Mouse (Mus musculus): ENCODE results near the gene Rnf150. TPM values are rescaled to one million over a fixed set of nuclear protein-coding genes. Genes with fewer than 3 reads are reported as not detected.

The Rnf150 gene
- total RNA-seq, 2 experiments from 2014 or later = 0.42 TPM; not detected in 1

DNA sequence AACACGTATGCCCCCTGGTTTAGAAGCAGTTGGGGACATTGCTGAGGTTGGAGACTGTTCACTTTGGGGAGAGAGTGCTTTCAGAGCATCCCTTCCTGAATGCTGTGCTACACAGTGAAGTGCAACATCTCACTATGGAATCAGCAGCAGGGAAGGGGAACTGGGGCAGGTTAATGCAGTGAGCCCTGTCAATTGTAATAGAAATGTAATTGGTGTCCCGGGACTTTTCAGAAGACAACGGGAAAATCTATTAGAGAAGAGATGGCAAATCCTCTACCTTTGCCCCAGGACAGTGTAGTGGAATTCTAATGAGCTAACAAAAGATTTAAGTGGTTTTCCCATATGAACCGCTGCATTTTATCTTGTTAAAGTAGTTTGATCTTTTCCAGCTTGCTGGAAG is 21.3 kb downstream of the Rnf150 start:
- ATAC-seq (replicated peaks; ENCODE audit: low FRiP score, low TSS enrichment, poor library complexity, severe bottlenecking) = no peak

- ATAC-seq (replicated peaks; ENCODE audit: low FRiP score, low TSS enrichment, poor library complexity, severe bottlenecking) = no peak
Observed at GRCm38 (mm10) chr8:82887234-82887633, 24.1 kb downstream of the Rnf150 start.

DNA sequence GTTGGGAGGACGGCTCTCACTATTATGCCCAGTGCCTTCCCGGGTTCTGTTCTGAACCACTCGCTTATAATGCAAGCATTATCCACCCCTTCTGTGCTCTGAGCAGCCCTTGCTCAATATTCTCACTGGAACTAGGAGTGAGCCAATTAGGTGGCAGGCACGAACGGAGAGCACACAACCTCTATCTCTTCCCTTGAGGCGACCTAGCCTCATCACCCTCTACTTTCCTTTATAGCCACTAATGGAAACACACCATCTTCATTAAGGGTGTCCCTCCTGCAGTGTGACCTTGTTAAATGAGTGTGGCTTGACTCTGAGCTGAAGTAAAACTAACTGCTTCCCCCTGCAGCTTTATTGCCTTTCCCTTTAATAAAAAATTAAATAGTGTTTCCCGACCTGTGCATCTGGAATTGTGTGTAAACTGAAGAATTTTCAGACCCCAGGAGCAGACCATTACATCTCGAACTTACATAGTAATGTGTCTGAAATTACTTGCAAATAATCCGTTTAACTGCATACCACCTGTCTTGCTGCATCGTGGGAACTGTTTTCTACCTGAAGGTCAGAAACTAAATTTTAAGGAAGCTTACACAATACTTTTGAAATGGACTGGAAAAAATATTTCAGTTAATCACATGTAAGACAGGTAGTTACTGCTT is 26.0 kb downstream of the Rnf150 start:
- ATAC-seq (replicated peaks; ENCODE audit: low FRiP score, low TSS enrichment, poor library complexity, severe bottlenecking) = no peak

- ATAC-seq (replicated peaks; ENCODE audit: low FRiP score, low TSS enrichment, poor library complexity, severe bottlenecking) = no peak
Observed at GRCm38 (mm10) chr8:82895091-82895490, 31.9 kb downstream of the Rnf150 start.

- no peak for ATAC-seq (replicated peaks; ENCODE audit: low FRiP score, low TSS enrichment, poor library complexity, severe bottlenecking)
Observed at GRCm38 (mm10) chr8:82896796-82897195, 33.6 kb downstream of the Rnf150 start.

- no peak for ATAC-seq (replicated peaks; ENCODE audit: low FRiP score, low TSS enrichment, poor library complexity, severe bottlenecking)
Observed at GRCm38 (mm10) chr8:82897628-82898458, 34.7 kb downstream of the Rnf150 start.

- no peak for ATAC-seq (replicated peaks; ENCODE audit: low FRiP score, low TSS enrichment, poor library complexity, severe bottlenecking)
Observed at GRCm38 (mm10) chr8:82898459-82898841, 35.3 kb downstream of the Rnf150 start.

DNA sequence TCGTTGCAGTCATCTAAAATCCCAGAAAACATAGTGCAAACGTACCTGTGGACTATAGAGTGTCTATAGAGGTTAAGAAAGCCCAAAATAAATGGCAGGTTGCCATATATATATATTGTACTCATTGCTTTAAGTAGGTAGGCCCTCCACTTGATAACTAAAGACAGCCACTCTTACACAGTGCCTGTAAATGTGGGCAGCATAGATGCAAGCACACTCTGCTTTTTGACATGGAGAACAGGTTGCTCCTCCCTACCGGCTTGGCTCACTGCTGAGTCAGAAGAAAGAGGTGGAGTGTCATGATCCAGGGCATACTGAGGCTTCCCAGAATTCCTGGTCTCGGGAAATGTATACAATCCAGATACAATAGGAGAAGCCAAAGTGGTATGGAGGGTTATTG is 37.8 kb downstream of the Rnf150 start:
- no peak for ATAC-seq (replicated peaks; ENCODE audit: low FRiP score, low TSS enrichment, poor library complexity, severe bottlenecking)

DNA sequence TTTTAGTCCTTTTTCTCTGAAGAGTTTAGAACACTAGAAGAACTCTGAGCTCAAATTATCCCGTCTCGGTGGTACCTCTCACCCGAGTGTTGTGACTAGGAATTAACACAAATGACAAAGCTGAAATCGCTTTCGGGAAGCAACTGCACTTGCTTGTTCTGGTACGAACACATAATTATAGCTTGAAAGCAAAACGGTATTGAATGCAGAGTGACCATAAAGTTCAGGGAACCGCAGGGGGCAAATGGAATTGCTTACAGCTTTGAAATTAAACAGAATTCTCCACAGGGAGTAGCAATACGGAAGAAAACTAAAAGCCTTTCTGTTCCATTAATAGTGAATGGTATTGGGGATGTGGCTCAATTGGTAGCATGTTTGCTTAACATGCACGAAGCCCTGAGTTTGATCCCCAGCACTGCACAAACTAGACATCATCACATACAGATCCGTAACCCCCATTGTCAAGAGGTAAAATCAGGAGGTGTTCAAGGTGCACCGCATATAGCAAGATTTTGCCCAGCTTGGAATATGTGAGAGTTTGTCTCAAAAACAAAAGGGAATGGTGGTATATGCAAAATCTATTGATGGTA is 38.5 kb downstream of the Rnf150 start:
- no peak for ATAC-seq (replicated peaks; ENCODE audit: low FRiP score, low TSS enrichment, poor library complexity, severe bottlenecking)

DNA sequence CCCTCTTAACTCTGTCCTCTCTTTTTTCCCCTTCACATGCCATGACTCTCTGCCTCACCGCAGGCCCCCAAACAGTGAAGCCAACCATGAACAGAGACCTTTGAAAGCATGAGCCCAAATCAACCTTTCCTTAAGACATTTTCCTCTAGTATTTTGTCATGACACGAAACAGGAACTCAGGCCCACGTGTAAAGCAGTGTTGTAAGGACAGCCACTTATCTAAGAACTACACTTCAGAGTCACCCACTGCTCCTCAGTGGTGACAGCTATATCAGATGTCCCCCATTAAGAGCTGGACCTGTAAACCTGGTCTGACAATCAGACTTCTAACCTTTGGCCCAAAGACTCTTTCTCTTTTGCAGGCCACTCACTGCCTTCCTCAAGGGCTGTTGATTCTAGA is 40.3 kb downstream of the Rnf150 start:
- no peak for ATAC-seq (replicated peaks; ENCODE audit: low FRiP score, low TSS enrichment, poor library complexity, severe bottlenecking)

- no peak for ATAC-seq (replicated peaks; ENCODE audit: low FRiP score, low TSS enrichment, poor library complexity, severe bottlenecking)
Observed at GRCm38 (mm10) chr8:82907271-82907670, 44.1 kb downstream of the Rnf150 start.

GRCm38 (mm10) chr8:82911436-82911835 is 48.3 kb downstream of the Rnf150 start:
- no peak for ATAC-seq (replicated peaks; ENCODE audit: low FRiP score, low TSS enrichment, poor library complexity, severe bottlenecking)

DNA sequence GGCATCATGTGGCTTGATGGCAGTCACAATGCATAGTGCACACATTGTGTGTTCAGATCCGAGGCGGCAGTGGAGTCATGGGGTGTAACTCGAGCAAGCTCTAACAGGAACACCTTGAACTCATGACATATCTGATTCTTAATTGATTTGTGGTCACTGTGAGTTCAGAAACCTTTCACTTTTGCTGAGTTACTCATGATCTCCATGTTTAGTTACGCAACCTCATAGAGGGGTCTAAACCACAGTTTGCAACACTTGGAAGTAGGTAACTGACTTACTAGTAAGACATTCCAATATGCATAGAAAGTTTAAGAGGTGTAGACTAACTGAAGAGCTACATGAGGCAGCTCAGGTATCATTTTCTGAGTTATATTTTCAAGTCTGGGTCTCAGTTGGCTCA is 49.1 kb downstream of the Rnf150 start:
- no peak for ATAC-seq (replicated peaks; ENCODE audit: low FRiP score, low TSS enrichment, poor library complexity, severe bottlenecking)

DNA sequence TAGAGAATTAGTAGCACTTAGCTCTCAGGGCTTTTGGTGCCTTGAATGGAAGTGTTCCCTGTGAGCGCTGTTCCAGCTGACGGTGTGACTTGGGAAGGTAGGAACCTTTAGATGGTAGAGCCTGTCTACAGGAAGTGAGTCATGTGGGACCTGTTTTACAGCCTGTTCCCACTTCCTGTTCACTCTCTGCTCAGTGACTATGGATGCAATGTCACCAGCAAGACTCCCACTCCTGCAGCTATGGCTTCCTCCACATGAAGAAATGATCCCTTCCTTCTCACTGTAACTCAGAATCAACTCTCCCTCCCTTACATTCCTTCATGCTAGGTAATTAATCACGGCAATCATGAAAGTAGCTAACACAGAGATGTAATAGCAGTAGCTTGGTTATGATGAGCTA is 51.4 kb downstream of the Rnf150 start:
- ATAC-seq (replicated peaks; ENCODE audit: low FRiP score, low TSS enrichment, poor library complexity, severe bottlenecking) = no peak

- peak; percentile 82 for ATAC-seq (replicated peaks; ENCODE audit: low FRiP score, low TSS enrichment, poor library complexity, severe bottlenecking)
Observed at GRCm38 (mm10) chr8:82916851-82917539, 53.8 kb downstream of the Rnf150 start.

DNA sequence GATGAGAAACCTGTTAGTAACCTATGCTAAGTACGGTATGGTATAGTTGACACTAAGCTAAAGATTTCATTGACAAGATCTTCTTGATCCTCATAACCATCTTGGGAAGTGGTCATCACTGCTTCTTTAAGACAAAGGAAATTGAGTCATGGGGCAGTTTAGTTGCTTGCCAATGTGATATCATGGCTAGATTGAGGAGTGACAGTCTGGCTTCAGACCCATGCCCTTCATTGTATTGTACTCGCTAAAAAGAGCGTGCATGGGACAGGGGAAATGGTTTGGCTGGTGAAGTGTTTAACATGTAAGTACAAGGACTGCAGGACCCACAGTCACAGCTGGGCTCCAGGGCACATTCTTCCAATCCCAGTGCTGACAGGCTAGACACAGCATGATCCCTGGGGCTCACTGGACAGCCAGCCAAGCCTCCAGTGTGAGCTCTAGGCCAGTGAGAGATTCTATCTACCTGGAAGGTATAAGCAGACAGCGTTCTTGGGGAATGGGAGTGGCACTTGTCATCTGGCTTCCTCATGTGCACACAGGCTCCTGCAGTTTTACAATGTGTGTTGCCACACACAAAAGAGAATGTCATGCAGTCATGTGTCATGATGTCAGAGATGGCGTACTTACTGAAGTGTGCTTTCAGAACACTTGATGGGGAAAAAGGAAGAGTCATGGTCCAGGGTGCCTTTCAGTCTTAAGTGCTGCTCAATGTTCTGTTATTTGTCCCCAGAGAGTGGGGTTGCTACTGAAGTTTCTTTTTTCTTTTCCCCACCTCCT is 54.6 kb downstream of the Rnf150 start:
- peak; percentile 39; the same call in 1 of the 2 replicates for ATAC-seq (replicated peaks; ENCODE audit: low FRiP score, low TSS enrichment, poor library complexity, severe bottlenecking)

DNA sequence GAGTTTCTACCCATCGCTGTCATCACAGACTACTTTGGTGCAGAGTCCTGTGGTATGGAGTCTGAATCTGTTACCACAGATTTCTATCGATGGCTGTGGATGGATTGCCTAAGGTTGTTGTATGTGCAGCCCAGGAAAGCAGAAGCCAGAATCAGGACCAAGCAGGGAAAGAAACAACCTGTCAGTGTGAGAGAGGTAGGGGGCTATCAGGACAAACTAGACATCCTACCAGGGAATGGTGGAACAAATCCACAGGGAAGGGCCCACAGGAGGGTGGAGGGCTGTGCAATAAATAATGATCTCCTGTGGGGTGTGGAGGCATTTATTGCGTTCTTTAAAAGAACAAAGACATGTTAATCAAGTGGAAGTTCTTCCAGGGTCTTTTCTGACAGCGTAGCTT is 56.5 kb downstream of the Rnf150 start:
- no peak for ATAC-seq (replicated peaks; ENCODE audit: low FRiP score, low TSS enrichment, poor library complexity, severe bottlenecking)

DNA sequence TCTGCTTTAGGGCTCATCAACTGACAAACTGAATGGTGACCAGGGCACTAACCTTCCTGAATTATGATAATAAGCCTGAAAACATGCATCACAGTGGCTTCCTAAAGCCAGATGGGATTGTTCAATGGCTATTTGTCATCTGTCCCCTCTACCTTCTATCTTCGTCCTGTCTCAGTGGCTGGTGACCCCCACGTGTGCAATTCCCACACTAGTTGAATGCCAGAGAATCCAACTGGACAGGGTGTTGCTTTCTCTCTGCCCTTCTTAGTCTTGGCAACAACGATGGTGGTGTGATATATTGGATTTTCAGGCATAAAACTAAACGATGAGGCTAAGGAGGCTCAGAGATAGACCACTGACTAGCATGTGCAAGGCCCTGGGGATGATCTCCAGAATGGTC is 57.0 kb downstream of the Rnf150 start:
- no peak for ATAC-seq (replicated peaks; ENCODE audit: low FRiP score, low TSS enrichment, poor library complexity, severe bottlenecking)

- no peak for ATAC-seq (replicated peaks; ENCODE audit: low FRiP score, low TSS enrichment, poor library complexity, severe bottlenecking)
Observed at GRCm38 (mm10) chr8:82925286-82925685, 62.1 kb downstream of the Rnf150 start.
